Mouse (Mus musculus) G1E (cell line): ENCODE data around the gene Cct3. TPM values are rescaled to one million over a fixed set of nuclear protein-coding genes. Genes with fewer than 3 reads are reported as not detected.

ENCODE experiments used
- ATAC-seq: 2 replicates; pipeline ENCODE4 v1.8.0; 2016; ENCODE audit warnings: mild to moderate bottlenecking; ENCODE audit not compliant: insufficient number of reproducible peaks, poor library complexity, low FRiP score, severe bottlenecking; ENCODE audit errors: extremely low read depth
- DNase-seq: peaks from one replicate; pipeline ENCODE4 v3.0.0; 2012; ENCODE audit warnings: low spot score
- H3K27me3 ChIP-seq: 2 replicates; pipeline ENCODE4 v1.6.1; 2012; ENCODE audit warnings: mild to moderate bottlenecking, low read length, inconsistent platforms; ENCODE audit not compliant: insufficient read depth
- H3K36me3 ChIP-seq: replicated peaks from 2 replicates; pipeline ENCODE3; 2012; ENCODE audit warnings: mild to moderate bottlenecking, inconsistent platforms
- H3K4me1 ChIP-seq: 2 replicates; pipeline ENCODE4 v1.6.1; 2012; ENCODE audit warnings: low read depth, low read length, inconsistent platforms, mixed read lengths; ENCODE audit not compliant: insufficient read depth
- H3K4me3 ChIP-seq: 2 replicates; pipeline ENCODE4 v1.5.1; 2012; ENCODE audit warnings: low read depth, mild to moderate bottlenecking, inconsistent platforms, low read length, moderate library complexity, mixed read lengths
- H3K9me3 ChIP-seq: replicated peaks from 2 replicates; pipeline ENCODE4 v1.6.1; 2012; ENCODE audit warnings: inconsistent platforms
- CTCF ChIP-seq: IDR thresholded peaks from 2 replicates; pipeline ENCODE4 v1.5.1; 2012; ENCODE audit warnings: low read depth, low read length, inconsistent platforms, mixed read lengths
- GATA1 ChIP-seq: IDR thresholded peaks from 2 replicates; pipeline ENCODE4 v1.6.1; 2012; ENCODE audit warnings: borderline replicate concordance, low read length, inconsistent platforms, mixed read lengths
- GATA2 ChIP-seq: IDR thresholded peaks from 2 replicates; pipeline ENCODE4 v1.6.1; 2012; ENCODE audit warnings: low read depth, low read length, inconsistent platforms, borderline replicate concordance
- POLR2AphosphoS5 ChIP-seq: IDR thresholded peaks from 2 replicates; pipeline ENCODE4 v1.6.1; 2012; ENCODE audit warnings: low read depth, low read length, inconsistent platforms; ENCODE audit not compliant: insufficient replicate concordance
- TAL1 ChIP-seq: conservative IDR thresholded peaks from 2 replicates; pipeline ENCODE4 v1.6.1; 2012; ENCODE audit warnings: low read depth, low read length, inconsistent platforms, mixed read lengths
- polyA plus RNA-seq: library from polyadenylated mRNA; stranded (reverse); fragments of >175 nt; gene quantifications from 2 replicates; pipeline ENCODE4 v1.2.3, GENCODE M21; 2012
- total RNA-seq, 2 experiments: library from RNA; stranded (forward) in 1 of 2; stranded (reverse) in 1 of 2; fragments of 200-1000 nt in 1 of 2; fragments of >200 nt in 1 of 2; fragmentation: Nextera tagmentation in 1 of 2; gene quantifications; 2 replicates each; pipeline ENCODE4 v1.2.3; 2014 to 2017

Cct3 gene
- total and polyA plus RNA-seq, 3 experiments, result 27.9 to 314 (median 234) TPM

- Histone ChIP-seq H3K9me3 (no peaks in the 10 kb centered on the region), H3K4me3 (peak overlapping the region; percentile 86), H3K36me3 (peaks cover 54% of the 10 kb centered on the region), H3K4me1 (peaks cover 63% of the 10 kb centered on the region), H3K27me3 (no peaks in the 10 kb centered on the region)
- DNase-seq, result peak; percentile 35
- TF ChIP-seq GATA2 (no peak), POLR2AphosphoS5 (no peak), GATA1 (no peak), CTCF (no peak), TAL1 (no peak)
- no peak; the same call in 1 of the 2 replicates for ATAC-seq
These were observed 40.6 kb downstream of the Cct3 start for GRCm38 (mm10) chr3:88337367-88338020.

GRCm38 (mm10) chr3:88338316-88338715 lies 41.4 kb downstream of the Cct3 start:
- Histone ChIP-seq H3K4me1 (peaks cover 67% of the 10 kb centered on the region), H3K9me3 (no peaks in the 10 kb centered on the region), H3K4me3 (no peak overlapping the region), H3K36me3 (peaks cover 54% of the 10 kb centered on the region), H3K27me3 (no peaks in the 10 kb centered on the region)
- ATAC-seq (peak; percentile 58), DNase-seq (no peak)
- peak; percentile 60 for TF ChIP-seq TAL1
- no peak for TF ChIP-seq CTCF

GRCm38 (mm10) chr3:88339006-88339405 lies 42.1 kb downstream of the Cct3 start:
- ATAC-seq (no peak), DNase-seq (no peak)
- TF ChIP-seq CTCF (no peak), GATA2 (no peak), TAL1 (no peak), POLR2AphosphoS5 (no peak), GATA1 (no peak)
- Histone ChIP-seq H3K4me1 (peaks cover 65% of the 10 kb centered on the region), H3K9me3 (no peaks in the 10 kb centered on the region), H3K36me3 (peaks cover 54% of the 10 kb centered on the region), H3K27me3 (no peaks in the 10 kb centered on the region), H3K4me3 (no peak overlapping the region)

- DNase-seq (no peak), ATAC-seq (no peak)
- TF ChIP-seq CTCF (no peak), GATA1 (no peak), GATA2 (no peak), POLR2AphosphoS5 (no peak), TAL1 (no peak)
- Histone ChIP-seq H3K4me1 (no peaks in the 10 kb centered on the region; the same call in 1 of the 2 replicates), H3K27me3 (no peaks in the 10 kb centered on the region; the same call in 1 of the 2 replicates), H3K4me3 (no peak overlapping the region), H3K9me3 (no peaks in the 10 kb centered on the region), H3K36me3 (peaks cover 100% of the 10 kb centered on the region)
These were observed 53.8 kb downstream of the Cct3 start for GRCm38 (mm10) chr3:88350732-88351131.

- ATAC-seq, result no peak
- TF ChIP-seq TAL1, result no peak
- TF ChIP-seq CTCF, result no peak
- TF ChIP-seq GATA2, result no peak
- no peak for TF ChIP-seq POLR2AphosphoS5
These were observed 56.0 kb downstream of the Cct3 start for GRCm38 (mm10) chr3:88352907-88353306.

GRCm38 (mm10) chr3:88354396-88355165 lies 57.7 kb downstream of the Cct3 start:
- H3K36me3 ChIP-seq, result peaks cover 100% of the 10 kb centered on the region
- no peak for TF ChIP-seq TAL1
- TF ChIP-seq GATA2, result no peak
- no peak for TF ChIP-seq CTCF
- no peak for TF ChIP-seq GATA1
- TF ChIP-seq POLR2AphosphoS5, result no peak
- H3K9me3 ChIP-seq, result no peaks in the 10 kb centered on the region
- no peaks in the 10 kb centered on the region; the same call in 1 of the 2 replicates for H3K27me3 ChIP-seq
- H3K4me3 ChIP-seq, result no peak overlapping the region
- ATAC-seq (no peak), DNase-seq (no peak)
- peaks cover 3% of the 10 kb centered on the region; the same call in 1 of the 2 replicates for H3K4me1 ChIP-seq

More at GRCm38 (mm10) chr3:88352907-88353306, 56.0 kb downstream of the Cct3 start:
- H3K27me3 ChIP-seq, result no peaks in the 10 kb centered on the region; the same call in 1 of the 2 replicates
- H3K9me3 ChIP-seq, result no peaks in the 10 kb centered on the region
- no peak overlapping the region for H3K4me3 ChIP-seq
- H3K36me3 ChIP-seq, result peaks cover 100% of the 10 kb centered on the region
- no peaks in the 10 kb centered on the region; the same call in 1 of the 2 replicates for H3K4me1 ChIP-seq
- DNase-seq, result no peak

GRCm38 (mm10) chr3:88359584-88359983 lies 62.7 kb downstream of the Cct3 start:
- no peaks in the 10 kb centered on the region for H3K27me3 ChIP-seq
- H3K36me3 ChIP-seq, result peaks cover 95% of the 10 kb centered on the region
- H3K4me1 ChIP-seq, result peaks cover 36% of the 10 kb centered on the region
- DNase-seq (no peak), ATAC-seq (no peak)
- H3K4me3 ChIP-seq, result no peak overlapping the region
- H3K9me3 ChIP-seq, result no peaks in the 10 kb centered on the region
- no peak for TF ChIP-seq GATA1
- no peak for TF ChIP-seq TAL1
- no peak for TF ChIP-seq CTCF
- no peak for TF ChIP-seq GATA2
- no peak for TF ChIP-seq POLR2AphosphoS5
